Mouse (Mus musculus) megakaryocyte-erythroid progenitor cell, adult 5-6 weeks (primary cell): ENCODE data around the gene Irak1. TPM values are rescaled to one million over a fixed set of nuclear protein-coding genes. Genes with fewer than 3 reads are reported as not detected.

Source experiments
- ATAC-seq: replicated peaks from 2 replicates; pipeline ENCODE4 v1.8.0; 2016; ENCODE audit warnings: mild to moderate bottlenecking, inconsistent platforms; ENCODE audit not compliant: severe bottlenecking, poor library complexity, low FRiP score, low TSS enrichment
- total RNA-seq, 2 experiments: library from RNA; stranded (forward) in 1 of 2; stranded (reverse) in 1 of 2; fragments of 200-1000, 215-1000 nt in 1 of 2; fragments of >200 nt in 1 of 2; fragmentation: Nextera tagmentation in 1 of 2; gene quantifications; 2 replicates each; pipeline ENCODE4 v1.2.3; 2014 to 2017

Irak1 gene
- total RNA-seq, 2 experiments from 2014 or later: 48.7 to 81.2 TPM

- peak; percentile 49 for ATAC-seq
Measured at GRCm38 (mm10) chrX:73967177-73968075, 56.3 kb downstream of the Irak1 start.

- peak; percentile 38 for ATAC-seq
Measured at GRCm38 (mm10) chrX:73966248-73967176, 57.2 kb downstream of the Irak1 start, which contains the start of gene Hcfc1. TSS of gene Hcfc1 (minus strand) at chrX:73966357.

- ATAC-seq: no peak
Measured at GRCm38 (mm10) chrX:73965307-73965706, 58.4 kb downstream of the Irak1 start.

DNA sequence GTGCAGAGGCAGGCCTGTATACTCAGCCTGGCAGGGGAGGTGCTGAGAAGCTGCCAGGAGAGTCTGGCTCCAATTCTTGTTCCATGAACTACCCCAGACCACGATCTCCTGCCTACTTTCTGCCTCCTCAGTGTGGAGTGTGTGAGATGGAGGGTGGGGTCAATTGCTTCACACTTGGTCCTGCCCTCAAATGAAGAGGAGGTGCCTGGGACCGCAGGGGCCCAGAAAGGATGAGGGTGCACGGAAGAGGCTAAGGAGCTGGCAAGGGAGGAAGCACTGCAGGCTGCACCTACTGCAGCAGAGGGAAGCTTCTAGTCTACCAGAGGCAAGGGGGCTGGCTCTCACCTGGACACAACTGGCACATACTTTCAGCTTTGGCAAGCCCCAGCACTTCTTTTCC is 59.4 kb downstream of the Irak1 start:
- peak; percentile 17 for ATAC-seq

Other genes with a start within 250 kb of the Irak1 start
- not detected in 2 replicates for gene Srpk3, start 249.5 kb downstream of the Irak1 start, total RNA-seq (2014; fragmentation: Nextera tagmentation)
- not detected in 2 replicates for gene Srpk3, start 249.5 kb downstream of the Irak1 start, total RNA-seq (2017)
- gene Idh3g, start 237.0 kb downstream of the Irak1 start, total RNA-seq (2014; fragmentation: Nextera tagmentation): 216 and 277 TPM in 2 replicates
- 239 and 271 TPM in 2 replicates for gene Idh3g, start 237.0 kb downstream of the Irak1 start, total RNA-seq (2017)
- 246 and 263 TPM in 2 replicates for gene Ssr4, start 236.9 kb downstream of the Irak1 start, total RNA-seq (2014; fragmentation: Nextera tagmentation)
- gene Ssr4, start 236.9 kb downstream of the Irak1 start, total RNA-seq (2017): 136 and 138 TPM in 2 replicates
- 0.31 TPM in 1 of 2 replicates, not detected in the other for gene Pdzd4, start 198.9 kb downstream of the Irak1 start, total RNA-seq (2014; fragmentation: Nextera tagmentation)
- gene Pdzd4, start 198.9 kb downstream of the Irak1 start, total RNA-seq (2017): 0.30 TPM in 1 of 2 replicates, not detected in the other
- gene Avpr2, start 131.8 kb downstream of the Irak1 start, total RNA-seq (2014; fragmentation: Nextera tagmentation): not detected in 2 replicates
- gene Avpr2, start 131.8 kb downstream of the Irak1 start, total RNA-seq (2017): not detected in 2 replicates
- not detected in 2 replicates for gene L1cam, start 127.8 kb downstream of the Irak1 start, total RNA-seq (2014; fragmentation: Nextera tagmentation)
- gene L1cam, start 127.8 kb downstream of the Irak1 start, total RNA-seq (2017): 0.15 and 2.0 TPM in 2 replicates
- gene Arhgap4, start 102.0 kb downstream of the Irak1 start, total RNA-seq (2014; fragmentation: Nextera tagmentation): 27.6 and 32.5 TPM in 2 replicates
- gene Arhgap4, start 102.0 kb downstream of the Irak1 start, total RNA-seq (2017): 13.7 and 20.1 TPM in 2 replicates
- gene Naa10, start 102.0 kb downstream of the Irak1 start, total RNA-seq (2014; fragmentation: Nextera tagmentation): 224 and 245 TPM in 2 replicates
- 150 TPM in 2 replicates for gene Naa10, start 102.0 kb downstream of the Irak1 start, total RNA-seq (2017)
- 3.3 and 7.6 TPM in 2 replicates for gene Renbp, start 93.1 kb downstream of the Irak1 start, total RNA-seq (2014; fragmentation: Nextera tagmentation)
- 6.9 and 11.0 TPM in 2 replicates for gene Renbp, start 93.1 kb downstream of the Irak1 start, total RNA-seq (2017)
- gene Hcfc1, start 57.6 kb downstream of the Irak1 start, total RNA-seq (2014; fragmentation: Nextera tagmentation): 159 and 169 TPM in 2 replicates
- 56.1 and 78.7 TPM in 2 replicates for gene Hcfc1, start 57.6 kb downstream of the Irak1 start, total RNA-seq (2017)
- gene Opn1mw, start 103.5 kb upstream of the Irak1 start, total RNA-seq (2014; fragmentation: Nextera tagmentation): not detected in 2 replicates
- not detected in 2 replicates for gene Opn1mw, start 103.5 kb upstream of the Irak1 start, total RNA-seq (2017)
- gene Mecp2, start 111.4 kb upstream of the Irak1 start, total RNA-seq (2014; fragmentation: Nextera tagmentation): 21.8 and 22.9 TPM in 2 replicates
- gene Mecp2, start 111.4 kb upstream of the Irak1 start, total RNA-seq (2017): 12.9 and 17.9 TPM in 2 replicates
- not detected in 2 replicates for gene Tex28, start 143.9 kb upstream of the Irak1 start, total RNA-seq (2014; fragmentation: Nextera tagmentation)
- not detected in 2 replicates for gene Tex28, start 143.9 kb upstream of the Irak1 start, total RNA-seq (2017)
- not detected in 2 replicates for gene Tktl1, start 153.3 kb upstream of the Irak1 start, total RNA-seq (2014; fragmentation: Nextera tagmentation)
- not detected in 2 replicates for gene Tktl1, start 153.3 kb upstream of the Irak1 start, total RNA-seq (2017)
- 118 and 156 TPM in 2 replicates for gene Flna, start 225.9 kb upstream of the Irak1 start, total RNA-seq (2014; fragmentation: Nextera tagmentation)
- 299 and 337 TPM in 2 replicates for gene Flna, start 225.9 kb upstream of the Irak1 start, total RNA-seq (2017)
- 67.1 and 96.2 TPM in 2 replicates for gene Emd, start 230.8 kb upstream of the Irak1 start, total RNA-seq (2014; fragmentation: Nextera tagmentation)
- 74.5 and 113 TPM in 2 replicates for gene Emd, start 230.8 kb upstream of the Irak1 start, total RNA-seq (2017)
- gene Rpl10, start 246.9 kb upstream of the Irak1 start, total RNA-seq (2014; fragmentation: Nextera tagmentation): 4,546 and 4,933 TPM in 2 replicates
- gene Rpl10, start 246.9 kb upstream of the Irak1 start, total RNA-seq (2017): 1,280 and 1,947 TPM in 2 replicates